Mouse (Mus musculus) forebrain, embryonic 11.5 days (tissue): ENCODE results near the gene Ankrd33b. TPM values are rescaled to one million over a fixed set of nuclear protein-coding genes. Genes with fewer than 3 reads are reported as not detected.

Experiments
- ATAC-seq: fragments of 200-750 bp; cut with Nextera tagmentation; replicated peaks from 2 replicates; pipeline ENCODE4 v1.8.0; 2017; ENCODE audit warnings: moderate TSS enrichment; ENCODE audit not compliant: low FRiP score
- DNase-seq: peaks from one replicate; pipeline ENCODE4 v3.0.0-alpha.2; 2017; ENCODE audit warnings: low spot score
- H3K27ac ChIP-seq: fragments of 300-500 bp; sonication (generic); 2 replicates; pipeline ENCODE4 v1.5.1; 2014; ENCODE audit warnings: low read depth, low read length
- H3K27me3 ChIP-seq: fragments of 300-500 bp; sonication (generic); 2 replicates; pipeline ENCODE4 v1.6.1; 2014; ENCODE audit warnings: mild to moderate bottlenecking, low read length, mixed read lengths; ENCODE audit not compliant: control insufficient read depth, insufficient read depth
- H3K36me3 ChIP-seq: fragments of 300-500 bp; sonication (generic); 2 replicates; pipeline ENCODE4 v1.6.1; 2014; ENCODE audit warnings: mild to moderate bottlenecking, low read length, moderate library complexity, mixed read lengths; ENCODE audit not compliant: control insufficient read depth, insufficient read depth
- H3K4me1 ChIP-seq: fragments of 300-500 bp; sonication (generic); replicated peaks from 2 replicates; pipeline ENCODE4 v1.6.1; 2014; ENCODE audit warnings: low read length, mixed read lengths; ENCODE audit not compliant: control insufficient read depth, insufficient read depth
- H3K4me2 ChIP-seq: fragments of 300-500 bp; sonication (generic); 2 replicates; pipeline ENCODE4 v1.6.1; 2014; ENCODE audit warnings: low read depth, mild to moderate bottlenecking, low read length, moderate library complexity, mixed read lengths; ENCODE audit not compliant: severe bottlenecking
- H3K4me3 ChIP-seq: fragments of 300-500 bp; sonication (generic); 2 replicates; pipeline ENCODE4 v1.5.1; 2014; ENCODE audit warnings: low read depth, low read length
- H3K9ac ChIP-seq: fragments of 300-500 bp; sonication (generic); 2 replicates; pipeline ENCODE4 v1.6.1; 2014; ENCODE audit warnings: low read length
- H3K9me3 ChIP-seq: fragments of 300-500 bp; sonication (generic); 2 replicates; pipeline ENCODE4 v1.6.1; 2016; ENCODE audit warnings: low read length, mixed read lengths; ENCODE audit not compliant: control insufficient read depth
- WGBS: fragments of 180-500 bp; shearing (Covaris S2); extraction: QIAGEN DNeasy Blood & Tissue Kit; methylation state at CpG from one replicate; pipeline ENCODE4 v1.1.7; 2014; 5-methylcytosine and 5-hydroxymethylcytosine counted together
- polyA plus RNA-seq: library from polyadenylated mRNA; unstranded; fragments of >200 nt; fragmentation: Nextera tagmentation; extraction: Ambion mirVana; gene quantifications from 2 replicates; pipeline ENCODE4 v1.2.1, GENCODE M21; 2014

The Ankrd33b gene
- polyA plus RNA-seq, 1 experiment from 2014 or later, result 0.56 TPM

DNA sequence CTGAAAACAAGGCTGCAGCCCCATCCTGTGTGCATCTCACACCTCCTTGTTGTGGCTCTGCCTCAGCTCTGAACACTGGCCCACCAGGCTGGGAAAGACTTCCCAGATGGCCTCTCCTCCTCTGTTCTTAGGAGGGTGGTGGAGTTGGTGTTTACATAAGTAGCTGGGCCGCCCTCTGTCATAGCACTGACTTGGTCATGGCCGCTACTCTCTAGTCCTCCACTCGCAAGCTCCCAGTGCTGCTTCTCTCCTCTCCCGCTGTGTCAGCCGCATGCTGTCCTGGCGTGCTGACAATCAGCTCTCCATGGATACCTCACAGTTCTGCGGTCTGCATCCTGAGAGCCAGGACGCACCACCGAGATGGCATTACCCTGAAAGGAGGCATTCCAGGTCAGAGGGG, 120.5 kb downstream of the Ankrd33b start:
- no peak for ATAC-seq
- 75% methylated on average over 9 of the region's 9 CpGs for WGBS
- Histone ChIP-seq H3K9ac (no peak overlapping the region), H3K9me3 (no peaks in the 10 kb centered on the region), H3K27me3 (no peaks in the 10 kb centered on the region), H3K36me3 (no peaks in the 10 kb centered on the region), H3K4me1 (no peaks in the 10 kb centered on the region), H3K27ac (no peak overlapping the region), H3K4me2 (no peak overlapping the region), H3K4me3 (no peak overlapping the region)
- DNase-seq, result no peak

- Histone ChIP-seq H3K27ac (no peak overlapping the region), H3K4me2 (no peak overlapping the region), H3K9ac (no peak overlapping the region), H3K9me3 (no peaks in the 10 kb centered on the region), H3K36me3 (no peaks in the 10 kb centered on the region), H3K4me3 (no peak overlapping the region), H3K4me1 (no peaks in the 10 kb centered on the region), H3K27me3 (no peaks in the 10 kb centered on the region)
- no peak for ATAC-seq
- 82% methylated on average over 9 of the region's 9 CpGs for WGBS
- no peak for DNase-seq
Measured at GRCm38 (mm10) chr15:31245934-31246333, 121.6 kb downstream of the Ankrd33b start.

DNA sequence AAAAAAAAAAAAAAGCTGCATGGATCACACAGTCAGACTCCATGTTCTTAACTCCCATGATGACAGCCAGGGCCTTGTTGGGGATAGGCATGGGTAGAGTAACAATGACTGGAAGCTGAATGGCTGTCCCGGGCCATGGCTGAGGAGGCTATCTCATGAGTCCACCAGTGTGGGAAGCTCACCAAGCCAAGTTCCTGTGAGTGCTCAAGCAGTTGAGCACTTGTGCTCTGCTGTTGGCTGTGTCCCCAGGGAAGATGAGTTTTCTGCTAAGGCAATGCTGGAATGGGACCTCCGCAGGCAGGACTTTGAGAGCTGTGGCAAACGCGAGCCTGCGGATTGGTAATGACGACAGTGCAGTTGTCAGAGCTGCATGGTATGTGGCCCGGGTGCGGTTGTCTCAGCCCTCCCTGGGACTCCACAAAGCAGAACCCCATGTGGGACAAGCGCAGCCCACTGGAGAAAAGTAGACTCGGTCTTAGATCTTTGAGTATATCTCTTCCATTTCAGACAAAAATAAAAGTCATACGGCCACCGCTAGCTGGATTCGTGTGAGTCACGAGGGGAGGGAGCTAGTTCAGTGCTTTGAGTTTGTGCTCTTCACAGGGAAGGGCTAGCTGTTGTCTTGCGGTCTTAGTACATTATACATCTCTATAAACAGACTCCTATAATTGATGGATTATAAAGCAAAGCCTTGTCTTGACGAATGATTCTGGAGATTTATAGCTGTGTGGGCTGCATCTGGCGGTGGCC, 122.7 kb downstream of the Ankrd33b start:
- DNase-seq, result no peak
- Histone ChIP-seq H3K4me1 (no peaks in the 10 kb centered on the region), H3K4me2 (no peak overlapping the region), H3K4me3 (no peak overlapping the region), H3K9ac (no peak overlapping the region), H3K36me3 (no peaks in the 10 kb centered on the region), H3K9me3 (no peaks in the 10 kb centered on the region), H3K27me3 (no peaks in the 10 kb centered on the region), H3K27ac (no peak overlapping the region)
- 92% methylated on average over 17 of the region's 17 CpGs for WGBS
- no peak for ATAC-seq

GRCm38 (mm10) chr15:31243260-31243659, 124.3 kb downstream of the Ankrd33b start:
- H3K36me3 ChIP-seq, result no peaks in the 10 kb centered on the region
- no peak overlapping the region for H3K4me2 ChIP-seq
- H3K4me3 ChIP-seq, result no peak overlapping the region
- H3K27ac ChIP-seq, result no peak overlapping the region
- no peaks in the 10 kb centered on the region for H3K9me3 ChIP-seq
- H3K27me3 ChIP-seq, result no peaks in the 10 kb centered on the region
- no peaks in the 10 kb centered on the region for H3K4me1 ChIP-seq
- H3K9ac ChIP-seq, result no peak overlapping the region
- 91% methylated on average over 10 of the region's 10 CpGs for WGBS
- ATAC-seq (no peak), DNase-seq (no peak)

Other genes starting within 250 kb of the Ankrd33b start
- 39.3 and 39.9 TPM in 2 replicates for gene Dap, start 143.4 kb downstream of the Ankrd33b start, polyA plus RNA-seq
- 3.5 and 3.9 TPM in 2 replicates for gene Ropn1l, start 86.0 kb upstream of the Ankrd33b start, polyA plus RNA-seq
- 62.6 and 69.6 TPM in 2 replicates for gene March6, start 163.3 kb upstream of the Ankrd33b start, polyA plus RNA-seq
- 0.79 and 1.0 TPM in 2 replicates for gene Cmbl, start 197.7 kb upstream of the Ankrd33b start, polyA plus RNA-seq
- 695 and 710 TPM in 2 replicates for gene Cct5, start 234.1 kb upstream of the Ankrd33b start, polyA plus RNA-seq
- gene Fam173b, start 234.1 kb upstream of the Ankrd33b start, polyA plus RNA-seq, result 14.2 and 15.0 TPM in 2 replicates